9 mouse cellular contexts compared by ENCODE assay signal in genomic region chr11:75406865-75407264, GRCm38 (mm10). TPM values are rescaled to one million over a fixed set of nuclear protein-coding genes. Genes with fewer than 3 reads are reported as not detected.
DNase-seq lines count a peak whose midpoint lies in the region; ATAC-seq and TF ChIP-seq lines count a peak whose summit lies in the region.
"Had no signal": no experiment of that assay in that cellular context is flagged by ENCODE, and none has a peak within 500 bp of the region (broad histone marks: within the 10 kb centered on the region; RNA-seq: fewer than 3 reads in every experiment).

No protein-coding gene starts in this region.

- no peaks in the 10 kb centered on the region for H3K9me3 ChIP-seq in midbrain, embryonic 10.5 days (replicated peaks)
- no peaks in the 10 kb centered on the region for H3K9me3 ChIP-seq in midbrain, embryonic 16.5 days (replicated peaks; ENCODE audit: control insufficient read depth, low read length, poor library complexity, severe bottlenecking)
- H3K9me3 ChIP-seq in liver, postnatal 0 days (ENCODE audit: low read length): no peaks in the 10 kb centered on the region
- H3K9me3 ChIP-seq in forebrain, embryonic 14.5 days (replicated peaks; ENCODE audit: control insufficient read depth, low read length): no peaks in the 10 kb centered on the region
- H3K9me3 ChIP-seq: hindbrain, embryonic 15.5 days had no signal

- no peak overlapping the region for H3K9ac ChIP-seq in midbrain, embryonic 16.5 days (ENCODE audit: low read depth, low read length)
- no peak overlapping the region for H3K9ac ChIP-seq in liver, postnatal 0 days (replicated peaks)
- H3K9ac ChIP-seq in forebrain, embryonic 14.5 days (ENCODE audit: low read length): no peak overlapping the region
- H3K9ac ChIP-seq: hindbrain, embryonic 15.5 days had no signal

- no peak overlapping the region for H3K4me3 ChIP-seq in midbrain, embryonic 10.5 days
- H3K4me3 ChIP-seq in midbrain, embryonic 16.5 days (ENCODE audit: low read depth, low read length): no peak overlapping the region
- H3K4me3 ChIP-seq in liver, postnatal 0 days (ENCODE audit: low read depth, low read length): no peak overlapping the region
- H3K4me3 ChIP-seq in forebrain, embryonic 14.5 days (ENCODE audit: low read depth, low read length): no peak overlapping the region
- H3K4me3 ChIP-seq: hindbrain, embryonic 15.5 days had no signal

- no peak overlapping the region for H3K27ac ChIP-seq in midbrain, embryonic 10.5 days (replicated peaks)
- H3K27ac ChIP-seq in midbrain, embryonic 16.5 days (ENCODE audit: low read length): no peak overlapping the region
- H3K27ac ChIP-seq in liver, postnatal 0 days (ENCODE audit: low read depth): no peak overlapping the region
- no peak overlapping the region for H3K27ac ChIP-seq in forebrain, embryonic 14.5 days (ENCODE audit: low read depth, low read length)
- H3K27ac ChIP-seq: hindbrain, embryonic 15.5 days had no signal

- H3K27me3 ChIP-seq in midbrain, embryonic 10.5 days (ENCODE audit: low read depth, poor library complexity, severe bottlenecking): no peaks in the 10 kb centered on the region
- no peaks in the 10 kb centered on the region for H3K27me3 ChIP-seq in midbrain, embryonic 16.5 days (ENCODE audit: control insufficient read depth, insufficient read depth, low read depth, low read length)
- no peaks in the 10 kb centered on the region for H3K27me3 ChIP-seq in liver, postnatal 0 days (ENCODE audit: insufficient read depth, low read length)
- no peaks in the 10 kb centered on the region for H3K27me3 ChIP-seq in forebrain, embryonic 14.5 days (replicated peaks; ENCODE audit: control insufficient read depth, insufficient read depth, low read length)
- H3K27me3 ChIP-seq: hindbrain, embryonic 15.5 days had no signal

- ATAC-seq in midbrain, embryonic 16.5 days: no peak
- ATAC-seq in liver, postnatal 0 days: no peak
- ATAC-seq in forebrain, embryonic 14.5 days: no peak

- TF ChIP-seq CTCF in liver, postnatal 0 days (IDR thresholded peaks at IDR 0.05; ENCODE audit: low read depth): peak; percentile 81

- no peak for TF ChIP-seq EP300 in liver, postnatal 0 days (IDR thresholded peaks at IDR 0.05; ENCODE audit: low read depth)

- 35% methylated on average over 3 of the region's 3 CpGs for WGBS in midbrain, embryonic 10.5 days
- 36% methylated on average over 3 of the region's 3 CpGs for WGBS in midbrain, embryonic 16.5 days
- 44% methylated on average over 3 of the region's 3 CpGs for WGBS in liver, postnatal 0 days (ENCODE audit: insufficient replicate concordance)
- WGBS in forebrain, embryonic 14.5 days: 40% methylated on average over 3 of the region's 3 CpGs

- H3K4me1 ChIP-seq in midbrain, embryonic 10.5 days: peaks cover 7% of the 10 kb centered on the region
- peaks cover 3% of the 10 kb centered on the region for H3K4me1 ChIP-seq in midbrain, embryonic 16.5 days (ENCODE audit: control insufficient read depth, insufficient read depth, low read length)
- peaks cover 14% of the 10 kb centered on the region for H3K4me1 ChIP-seq in liver, postnatal 0 days (ENCODE audit: insufficient read depth)
- no peaks in the 10 kb centered on the region for H3K4me1 ChIP-seq in forebrain, embryonic 14.5 days (ENCODE audit: control insufficient read depth, insufficient read depth, low read length)
- H3K4me1 ChIP-seq: hindbrain, embryonic 15.5 days had no signal

- H3K4me2 ChIP-seq in midbrain, embryonic 16.5 days (ENCODE audit: low read length): no peak overlapping the region
- H3K4me2 ChIP-seq in liver, postnatal 0 days (ENCODE audit: low read depth, low read length): no peak overlapping the region
- H3K4me2 ChIP-seq in forebrain, embryonic 14.5 days (ENCODE audit: low read length): no peak overlapping the region
- H3K4me2 ChIP-seq: hindbrain, embryonic 15.5 days had no signal

- 0 out of 2 replicates have a peak, but pooled peaks cover 4% of the 10 kb centered on the region for H3K36me3 ChIP-seq in midbrain, embryonic 10.5 days
- H3K36me3 ChIP-seq in midbrain, embryonic 16.5 days (ENCODE audit: control insufficient read depth, insufficient read depth, low read length): no peaks in the 10 kb centered on the region
- H3K36me3 ChIP-seq in liver, postnatal 0 days (replicated peaks; ENCODE audit: insufficient read depth, low read length): peaks cover 13% of the 10 kb centered on the region; the same call in 1 of the 2 replicates
- no peaks in the 10 kb centered on the region for H3K36me3 ChIP-seq in forebrain, embryonic 14.5 days (ENCODE audit: control insufficient read depth, insufficient read depth, low read length)
- H3K36me3 ChIP-seq: hindbrain, embryonic 15.5 days had no signal

- DNase-seq in cerebellum, postnatal 14 days: peak; percentile 34 to 65
- DNase-seq in cerebellum, adult 9-10 months: no peak
- DNase-seq in midbrain, embryonic 10.5 days (ENCODE audit: low spot score): peak; percentile 48
- DNase-seq in c-Kit-positive CD71-positive TER-119-positive erythroid progenitor cells, embryonic 14.5 days (ENCODE audit: low spot score): peak; percentile 46
- DNase-seq in liver, postnatal 0 days: peak; percentile 71
- DNase-seq in spleen, postnatal 14 days (ENCODE audit: low spot score in 2 of 2): peak; percentile 57 to 76
- no peak for DNase-seq in forebrain, embryonic 14.5 days (ENCODE audit: low spot score)

RNA-seq across cellular contexts. Expression of gene Serpinf1, which starts 15.6 kb away (rescaled TPM):
- 69.6 and 70.2 TPM in 2 replicates for polyA plus RNA-seq in midbrain, embryonic 10.5 days (2016; fragmentation: Nextera tagmentation; extraction: Ambion mirVana)
- 28.5 and 31.8 TPM in 2 replicates for polyA plus RNA-seq in midbrain, embryonic 16.5 days (2015; fragmentation: Nextera tagmentation; extraction: Ambion mirVana)
- polyA plus RNA-seq in liver, postnatal 0 days (2015; fragmentation: Nextera tagmentation; extraction: Ambion mirVana): 823 and 833 TPM in 2 replicates
- polyA plus RNA-seq in forebrain, embryonic 14.5 days (2014; fragmentation: Nextera tagmentation; extraction: Ambion mirVana): 23.6 and 35.0 TPM in 2 replicates

RNA-seq across cellular contexts. Expression of gene Serpinf2, which starts 32.5 kb away (rescaled TPM):
- polyA plus RNA-seq in midbrain, embryonic 10.5 days (2016; fragmentation: Nextera tagmentation; extraction: Ambion mirVana): not detected in 2 replicates
- polyA plus RNA-seq in midbrain, embryonic 16.5 days (2015; fragmentation: Nextera tagmentation; extraction: Ambion mirVana): not detected in 2 replicates
- polyA plus RNA-seq in liver, postnatal 0 days (2015; fragmentation: Nextera tagmentation; extraction: Ambion mirVana): 975 and 1,049 TPM in 2 replicates
- not detected in 2 replicates for polyA plus RNA-seq in forebrain, embryonic 14.5 days (2014; fragmentation: Nextera tagmentation; extraction: Ambion mirVana)

RNA-seq across cellular contexts. Expression of gene Wdr81, which starts 47.7 kb away (rescaled TPM):
- 5.7 and 7.5 TPM in 2 replicates for polyA plus RNA-seq in midbrain, embryonic 10.5 days (2016; fragmentation: Nextera tagmentation; extraction: Ambion mirVana)
- polyA plus RNA-seq in midbrain, embryonic 16.5 days (2015; fragmentation: Nextera tagmentation; extraction: Ambion mirVana): 7.4 and 7.6 TPM in 2 replicates
- polyA plus RNA-seq in liver, postnatal 0 days (2015; fragmentation: Nextera tagmentation; extraction: Ambion mirVana): 8.4 and 9.5 TPM in 2 replicates
- 4.9 and 6.9 TPM in 2 replicates for polyA plus RNA-seq in forebrain, embryonic 14.5 days (2014; fragmentation: Nextera tagmentation; extraction: Ambion mirVana)

RNA-seq across cellular contexts. Expression of gene Tlcd2, which starts 54.6 kb away (rescaled TPM):
- 10.2 and 10.6 TPM in 2 replicates for polyA plus RNA-seq in midbrain, embryonic 10.5 days (2016; fragmentation: Nextera tagmentation; extraction: Ambion mirVana)
- polyA plus RNA-seq in midbrain, embryonic 16.5 days (2015; fragmentation: Nextera tagmentation; extraction: Ambion mirVana): 1.9 TPM in 2 replicates
- polyA plus RNA-seq in liver, postnatal 0 days (2015; fragmentation: Nextera tagmentation; extraction: Ambion mirVana): 34.2 and 35.6 TPM in 2 replicates
- 0.94 and 1.3 TPM in 2 replicates for polyA plus RNA-seq in forebrain, embryonic 14.5 days (2014; fragmentation: Nextera tagmentation; extraction: Ambion mirVana)

RNA-seq across cellular contexts. Expression of gene Smyd4, which starts 58.6 kb away (rescaled TPM):
- 17.5 and 19.5 TPM in 2 replicates for polyA plus RNA-seq in midbrain, embryonic 10.5 days (2016; fragmentation: Nextera tagmentation; extraction: Ambion mirVana)
- polyA plus RNA-seq in midbrain, embryonic 16.5 days (2015; fragmentation: Nextera tagmentation; extraction: Ambion mirVana): 17.3 TPM in 2 replicates
- polyA plus RNA-seq in liver, postnatal 0 days (2015; fragmentation: Nextera tagmentation; extraction: Ambion mirVana): 3.1 TPM in 2 replicates
- polyA plus RNA-seq in forebrain, embryonic 14.5 days (2014; fragmentation: Nextera tagmentation; extraction: Ambion mirVana): 10.7 and 12.1 TPM in 2 replicates

Comparison
In these comparisons a context has a peak if more than half of its experiments do, and no peak if none do; other contexts are left out.
1. DNase-seq: peak in cerebellum, postnatal 14 days (2 of 2), midbrain, embryonic 10.5 days (single experiment), c-Kit-positive CD71-positive TER-119-positive erythroid progenitor cells, embryonic 14.5 days (single experiment), liver, postnatal 0 days (single experiment) and spleen, postnatal 14 days (2 of 2); none in cerebellum, adult 9-10 months (single experiment) and forebrain, embryonic 14.5 days (single experiment).
2. RNA of gene Serpinf1, which starts 15.6 kb away (polyA plus RNA-seq): 823 to 833 TPM in liver, postnatal 0 days; 69.6 to 70.2 TPM in midbrain, embryonic 10.5 days, 28.5 to 31.8 TPM in midbrain, embryonic 16.5 days and 23.6 to 35.0 TPM in forebrain, embryonic 14.5 days; every median in the first group is over 10 times any median in the second.
3. RNA of gene Serpinf2, which starts 32.5 kb away (polyA plus RNA-seq): 975 to 1,049 TPM in liver, postnatal 0 days; not detected in forebrain, embryonic 14.5 days, not detected in midbrain, embryonic 16.5 days and not detected in midbrain, embryonic 10.5 days; every median in the first group is over 100 times any median in the second.